Mouse (Mus musculus) brain, embryonic 14.5 days (tissue): Measurements from ENCODE around the gene Gab1. TPM values are rescaled to one million over a fixed set of nuclear protein-coding genes. Genes with fewer than 3 reads are reported as not detected.

Source experiments
- DNase-seq: peaks from one replicate; pipeline ENCODE4 v3.0.0-alpha.2; 2011; ENCODE audit warnings: low read depth
- CTCF ChIP-seq: fragments of 200-500 bp; IDR thresholded peaks from 2 replicates; pipeline ENCODE4 v1.5.1; 2012; ENCODE audit warnings: inconsistent platforms, mild to moderate bottlenecking, moderate library complexity, borderline replicate concordance; ENCODE audit not compliant: insufficient read depth, insufficient read length; ENCODE audit errors: extremely low read depth
- POLR2A ChIP-seq: fragments of 200-500 bp; IDR thresholded peaks from 2 replicates; pipeline ENCODE4 v1.6.1; 2012; ENCODE audit warnings: mild to moderate bottlenecking, inconsistent platforms, borderline replicate concordance; ENCODE audit not compliant: poor library complexity, insufficient read depth, insufficient read length, severe bottlenecking; ENCODE audit errors: extremely low read depth
- polyA plus RNA-seq: library from polyadenylated mRNA; depleted of rRNA; stranded (reverse); fragments of >200 nt; gene quantifications from 2 replicates; pipeline ENCODE4 v1.2.3, GENCODE M21; 2012

Gene Gab1
- polyA plus RNA-seq, 1 experiment = 26.5 TPM

DNA sequence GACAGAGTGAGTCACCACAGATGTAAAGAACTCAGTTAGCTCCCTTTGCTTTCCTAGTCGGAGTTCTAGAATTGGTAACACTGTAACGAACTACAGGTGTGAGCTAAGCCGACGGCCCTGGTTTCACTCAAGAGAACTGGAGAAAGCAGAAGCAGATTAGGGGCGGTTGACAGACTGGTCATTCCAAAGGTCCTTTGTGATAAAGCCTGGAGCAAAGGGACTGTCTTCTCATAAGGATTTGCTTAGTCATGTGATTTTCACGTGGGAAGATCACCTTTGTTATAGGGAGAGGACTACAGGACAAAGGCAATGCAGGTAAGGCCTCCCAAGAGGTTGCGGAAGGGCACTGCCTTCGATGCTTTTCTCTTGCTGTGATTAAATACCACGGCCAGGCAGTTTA lies 22.0 kb upstream of the Gab1 start:
- TF ChIP-seq POLR2A (no peak), CTCF (no peak)
- no peak for DNase-seq

GRCm38 (mm10) chr8:80899364-80899763 lies 19.0 kb upstream of the Gab1 start:
- no peak for DNase-seq
- TF ChIP-seq POLR2A (no peak), CTCF (no peak)

GRCm38 (mm10) chr8:80896026-80896425 lies 15.7 kb upstream of the Gab1 start:
- TF ChIP-seq CTCF (no peak), POLR2A (no peak)
- no peak for DNase-seq

DNA sequence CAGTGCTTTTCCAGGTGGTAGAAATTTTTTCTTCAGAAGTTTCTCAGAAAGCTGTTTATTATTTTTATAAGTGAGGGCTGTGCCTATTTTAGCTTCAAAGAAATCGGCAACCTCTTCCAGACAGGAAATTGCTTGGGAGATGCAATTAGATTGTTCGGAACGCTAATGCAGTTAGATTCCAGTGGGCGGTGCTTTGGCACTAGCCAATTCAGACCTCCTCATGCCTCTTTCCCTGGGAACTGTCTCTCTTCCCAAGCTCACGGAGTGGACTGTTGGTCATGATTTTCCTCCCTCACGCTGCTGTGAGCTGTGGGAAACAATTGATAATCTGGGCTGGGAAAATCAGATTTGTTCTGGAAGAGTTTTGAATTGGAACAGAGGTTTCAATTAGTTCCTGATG lies 15.1 kb upstream of the Gab1 start:
- no peak for TF ChIP-seq CTCF
- no peak for TF ChIP-seq POLR2A

GRCm38 (mm10) chr8:80894528-80894927 lies 14.2 kb upstream of the Gab1 start:
- TF ChIP-seq CTCF (no peak), POLR2A (no peak)
- no peak for DNase-seq

More for the DNA sequence above, 15.1 kb upstream of the Gab1 start:
- DNase-seq = peak; percentile 63

DNA sequence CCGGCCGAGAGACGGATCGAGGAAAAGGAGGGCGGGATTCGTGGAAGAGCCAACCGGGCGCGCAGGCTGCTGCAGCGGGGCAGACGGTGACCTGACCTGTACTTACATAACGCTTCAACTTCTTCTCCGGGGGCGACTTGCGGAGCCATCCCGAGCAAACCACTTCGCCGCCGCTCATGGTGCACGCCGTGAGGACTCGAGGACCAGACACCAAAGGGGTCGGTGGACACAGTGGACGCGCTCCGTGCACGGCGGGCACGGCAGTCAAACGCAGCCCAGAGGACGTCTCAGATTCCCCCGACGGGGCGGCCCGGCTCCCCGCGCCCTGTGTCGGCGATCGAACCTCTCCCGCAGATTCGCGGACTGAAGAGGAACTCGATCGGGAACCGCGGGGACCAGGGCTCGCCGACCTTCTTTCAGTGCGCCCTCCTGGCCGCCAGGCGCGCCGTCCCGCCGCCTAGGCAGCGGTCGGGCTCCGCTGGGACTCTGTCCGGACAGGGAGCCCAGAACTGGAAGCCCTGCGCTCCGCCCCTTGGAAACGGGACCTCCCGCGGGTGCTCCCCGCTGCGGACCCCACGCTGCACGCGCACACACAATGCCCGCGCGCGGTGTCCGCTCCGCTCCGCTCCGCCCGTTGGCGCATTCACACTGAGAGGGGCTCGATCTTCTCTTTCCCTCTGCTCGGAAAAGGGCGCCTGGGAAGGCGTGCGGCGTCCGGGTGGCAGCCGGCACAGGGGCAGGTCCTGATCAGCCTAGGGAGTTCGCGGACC lies 708 bp downstream of the Gab1 start:
- TF ChIP-seq POLR2A (no peak), CTCF (peak; percentile 42; the same call in 1 of the 2 replicates)

GRCm38 (mm10) chr8:80878801-80879425 lies 1.4 kb downstream of the Gab1 start:
- DNase-seq = peak; percentile 80
- no peak for TF ChIP-seq POLR2A
- TF ChIP-seq CTCF = peak; percentile 4; the same call in 1 of the 2 replicates

More for the DNA sequence above, 708 bp downstream of the Gab1 start:
- DNase-seq = peak; percentile 71

GRCm38 (mm10) chr8:80878146-80878545 lies 2.2 kb downstream of the Gab1 start:
- DNase-seq = peak; percentile 60
- TF ChIP-seq CTCF = no peak
- TF ChIP-seq POLR2A = no peak

DNA sequence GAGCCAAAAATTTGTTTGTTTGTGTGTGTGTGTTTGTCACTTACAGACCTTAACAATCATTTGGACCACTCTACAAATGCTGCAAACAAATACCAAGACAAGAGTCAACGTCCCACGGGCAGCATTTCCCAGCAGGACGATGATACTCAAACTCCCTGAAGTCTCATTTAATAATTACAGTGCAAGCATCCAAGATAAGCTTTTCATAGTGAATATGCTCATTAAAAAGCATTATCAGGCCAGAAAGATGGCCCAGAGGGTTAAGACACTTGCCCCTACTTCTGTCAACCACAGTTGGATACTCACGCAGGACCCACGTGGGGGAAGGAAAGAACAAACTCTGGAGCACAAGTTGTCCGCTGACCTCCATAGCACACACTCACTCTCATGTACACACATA lies 4.8 kb downstream of the Gab1 start:
- TF ChIP-seq CTCF (no peak), POLR2A (no peak)
- no peak for DNase-seq

GRCm38 (mm10) chr8:80873723-80874427 lies 6.4 kb downstream of the Gab1 start:
- no peak for TF ChIP-seq POLR2A
- no peak for DNase-seq

DNA sequence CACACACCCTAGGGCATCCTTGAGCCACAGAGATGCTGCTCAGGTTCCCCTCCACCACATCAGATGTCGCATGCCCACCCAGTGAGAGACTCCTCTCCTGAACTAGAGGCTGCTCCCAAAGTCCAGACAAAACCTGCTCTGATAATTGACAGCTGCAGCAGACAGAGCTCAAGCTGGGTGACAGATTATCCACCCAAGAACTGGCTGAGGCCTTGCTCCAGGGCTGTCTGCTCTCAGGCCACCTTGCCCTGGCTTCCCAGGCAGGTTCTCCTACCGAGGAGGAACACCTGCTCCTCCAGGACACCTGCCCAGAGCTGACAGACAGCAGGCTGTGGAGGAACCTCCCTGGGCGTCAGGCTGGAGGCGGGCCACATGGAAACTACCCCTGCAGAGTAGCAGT lies 7.6 kb downstream of the Gab1 start:
- no peak for TF ChIP-seq POLR2A
- no peak for TF ChIP-seq CTCF
- DNase-seq = peak; percentile 35
